Mouse (Mus musculus) cerebellum, adult 18-20 months (tissue): Measurements from ENCODE around the gene Itpa.
"Not testable (repeated sequence)": the region's sequence is repeated elsewhere in the genome, so short reads cannot be mapped to it uniquely, and the experiment has no call there.

Source experiments
- DNase-seq, 2 experiments: peaks; one replicate each; pipeline ENCODE4 v3.0.0; 2021

The Itpa gene

GRCm38 (mm10) chr2:130667559-130667958, at the start of gene Itpa:
TSS of gene Itpa (plus strand) at chr2:130667610.
- peak; percentile 90 to 93 for DNase-seq

- DNase-seq: no peak
Measured at GRCm38 (mm10) chr2:130618972-130619371, 48.4 kb upstream of the Itpa start.

- DNase-seq: peak in 1 of 2 experiments; percentile 15
Measured at GRCm38 (mm10) chr2:130628424-130628823, 39.0 kb upstream of the Itpa start.

- DNase-seq: no peak
Measured at GRCm38 (mm10) chr2:130629080-130629838, 38.2 kb upstream of the Itpa start.

GRCm38 (mm10) chr2:130629839-130630203, 37.6 kb upstream of the Itpa start, which contains the start of the genes Fastkd5 and Ubox5:
TSS of gene Fastkd5 (minus strand) at chr2:130630027.
TSS of gene Ubox5 (minus strand) at chr2:130630038.
- DNase-seq: peak; percentile 89 to 93

- DNase-seq: peak in 1 of 2 experiments; percentile 17
Measured at GRCm38 (mm10) chr2:130632416-130632815, 35.0 kb upstream of the Itpa start.

GRCm38 (mm10) chr2:130632887-130633675, 34.3 kb upstream of the Itpa start:
- peak in 1 of 2 experiments; percentile 16 for DNase-seq

GRCm38 (mm10) chr2:130634006-130634738, 33.2 kb upstream of the Itpa start:
- peak; percentile 86 to 88 for DNase-seq

- peak; percentile 48 to 60 for DNase-seq
Measured at GRCm38 (mm10) chr2:130634739-130635411, 32.5 kb upstream of the Itpa start.

GRCm38 (mm10) chr2:130635847-130636246, 31.6 kb upstream of the Itpa start:
- peak; percentile 21 to 39 for DNase-seq

- peak in 1 of 2 experiments; percentile 14 for DNase-seq
Measured at GRCm38 (mm10) chr2:130638101-130638611, 29.3 kb upstream of the Itpa start.

GRCm38 (mm10) chr2:130639276-130639675, 28.1 kb upstream of the Itpa start:
- DNase-seq: peak in 1 of 2 experiments; percentile 15

- peak in 1 of 2 experiments; percentile 20 for DNase-seq
Measured at GRCm38 (mm10) chr2:130641351-130642025, 25.9 kb upstream of the Itpa start.

- no peak for DNase-seq
Measured at GRCm38 (mm10) chr2:130642197-130642660, 25.2 kb upstream of the Itpa start.

GRCm38 (mm10) chr2:130642684-130643369, 24.6 kb upstream of the Itpa start, which contains the start of gene Lzts3:
TSS of gene Lzts3 (minus strand) at chr2:130642803.
- DNase-seq: peak; percentile 96 to 97

GRCm38 (mm10) chr2:130645198-130645597, 22.2 kb upstream of the Itpa start:
- DNase-seq: no peak

- DNase-seq: not testable (repeated sequence)
Measured at GRCm38 (mm10) chr2:130649028-130649427, 18.4 kb upstream of the Itpa start.

GRCm38 (mm10) chr2:130653303-130653702, 14.1 kb upstream of the Itpa start:
- no peak for DNase-seq

- no peak for DNase-seq
Measured at GRCm38 (mm10) chr2:130653760-130654159, 13.7 kb upstream of the Itpa start.

- no peak for DNase-seq
Measured at GRCm38 (mm10) chr2:130655660-130656339, 11.6 kb upstream of the Itpa start.
